Mouse (Mus musculus) layer of hippocampus, postnatal 25 days (tissue): ENCODE measurements at regions not wholly inside any gene's neighbourhood (a gene's known extent, or its start where the extent isn't known, plus 50 kb on each side); places are given as distances from the start of the nearest gene placed in this dataset.

Source experiments
- DNase-seq, 2 experiments: peaks; one replicate each; pipeline ENCODE4 v3.0.0; 2022; ENCODE audit warnings: mixed read lengths in 2 of 2, low spot score in 1 of 2; ENCODE audit errors: extremely low spot score in 1 of 2

DNA sequence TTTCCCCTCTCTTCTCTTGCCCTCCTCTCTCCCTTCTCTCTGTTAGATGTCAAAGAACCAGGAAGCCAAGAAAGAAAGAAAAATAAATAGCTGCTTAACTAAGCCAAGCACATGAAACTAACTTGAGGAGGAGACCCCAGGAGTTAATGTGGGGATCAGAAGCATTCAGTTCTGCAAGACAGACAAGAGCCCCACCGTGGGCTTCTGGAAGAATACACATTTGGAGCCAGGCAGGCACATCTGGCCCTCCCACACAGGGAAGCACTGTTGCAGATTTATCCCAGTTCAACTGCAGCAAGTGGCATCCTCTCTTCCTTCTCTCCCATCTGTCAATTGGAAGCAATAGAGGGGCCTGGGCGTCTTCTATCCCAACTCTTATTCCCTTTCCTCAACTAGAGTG, 63.5 kb upstream of the Gm10295 start:
- no peak for DNase-seq

GRCm38 (mm10) chr7:71413121-71413520, 61.8 kb upstream of the Gm10295 start:
- DNase-seq = no peak

DNA sequence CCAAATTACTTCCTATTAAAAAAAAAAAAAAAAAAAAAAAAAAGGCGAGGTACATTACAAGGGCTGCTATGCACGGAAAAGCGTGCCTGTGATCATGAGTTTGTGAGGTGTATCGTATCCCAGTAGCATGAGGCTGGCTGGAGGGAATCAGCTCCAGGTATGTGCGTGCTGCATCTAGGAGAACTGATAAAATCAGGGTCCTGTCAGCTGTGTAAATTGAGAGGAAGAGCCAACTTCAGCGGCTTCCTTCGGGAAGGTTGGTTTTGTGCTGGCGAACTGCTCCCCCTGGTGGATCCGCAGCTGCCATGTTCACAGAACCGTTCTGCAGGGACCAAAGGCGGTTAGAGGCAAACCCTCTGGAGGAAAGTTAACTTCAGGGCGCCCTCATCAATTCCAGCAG, 60.8 kb upstream of the Gm10295 start:
- peak; percentile 68 to 77 for DNase-seq

DNA sequence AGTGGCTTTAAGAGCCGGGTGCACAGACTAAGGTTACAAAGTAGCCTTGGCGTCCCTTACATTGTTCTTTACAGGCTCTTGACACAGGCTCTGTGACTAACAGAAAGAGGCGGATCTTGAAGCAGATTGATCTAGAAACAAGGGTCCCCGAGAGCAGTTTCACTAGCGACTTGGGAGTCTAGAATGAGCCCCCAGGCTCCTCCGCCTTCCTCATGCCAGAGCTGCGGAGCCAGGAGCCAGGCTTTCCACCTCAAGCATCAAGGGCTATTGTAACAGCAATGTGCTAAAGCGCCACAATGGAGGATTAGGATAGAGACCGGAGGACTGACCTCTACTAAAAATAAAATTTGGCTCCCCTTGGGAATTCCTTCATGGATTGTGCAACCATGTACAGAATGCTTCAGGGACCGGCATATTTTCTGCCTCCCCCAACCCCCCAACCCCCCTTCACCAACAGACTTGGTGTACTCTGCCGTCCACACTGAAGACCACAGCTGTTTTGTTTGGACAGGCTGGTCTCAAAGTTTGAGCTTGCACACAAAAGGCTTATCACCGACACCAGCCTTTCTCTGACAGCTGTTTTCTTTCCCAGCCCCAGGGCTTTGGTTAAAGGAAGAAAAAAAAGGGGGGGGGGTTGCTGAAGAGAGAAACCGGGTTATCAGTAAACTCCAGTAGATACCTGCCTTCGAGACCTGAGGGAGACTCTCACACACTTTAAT, 60.2 kb upstream of the Gm10295 start:
- no peak for DNase-seq

DNA sequence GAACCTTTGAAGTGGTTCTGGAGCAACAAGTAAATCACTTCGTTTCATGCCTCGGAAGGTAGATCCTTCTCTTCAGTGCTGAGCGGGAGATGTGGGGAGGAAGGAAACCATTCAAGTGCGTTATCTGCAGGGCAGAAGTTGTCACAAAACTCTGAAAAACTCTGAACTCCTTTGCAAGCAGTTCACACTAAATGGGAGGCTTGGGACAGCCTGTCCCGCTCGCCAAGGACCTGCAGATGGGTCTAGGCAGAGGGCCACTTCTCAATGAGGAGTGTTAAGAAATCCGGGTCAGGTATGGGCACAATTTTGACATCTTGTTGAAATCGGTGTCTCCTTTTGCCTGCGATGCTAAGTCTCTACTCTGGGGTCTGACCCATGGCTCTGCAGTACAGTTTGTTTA, 58.6 kb upstream of the Gm10295 start:
- no peak for DNase-seq

- no peak for DNase-seq
These were observed 57.8 kb upstream of the Gm10295 start for GRCm38 (mm10) chr7:71409061-71409460.

DNA sequence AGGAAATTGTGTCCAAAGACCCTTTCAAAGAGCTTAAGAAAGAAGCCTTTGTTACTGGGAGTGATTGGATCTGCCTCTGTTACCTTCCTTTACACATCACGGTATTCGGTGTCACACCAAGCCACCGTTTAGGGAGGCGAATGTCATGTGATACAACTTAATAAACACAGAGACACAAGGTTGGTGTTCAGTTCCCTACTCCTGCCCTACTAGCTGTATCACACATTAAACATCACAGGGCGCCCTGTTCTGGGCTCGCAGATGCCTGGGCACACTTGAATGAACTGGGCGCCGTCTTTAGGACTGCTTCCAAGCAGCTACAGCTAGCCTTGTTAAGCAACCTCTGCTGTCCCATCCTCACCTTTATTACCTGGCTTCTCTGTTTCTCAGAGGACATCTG, 55.0 kb upstream of the Gm10295 start:
- DNase-seq = no peak
